Mouse (Mus musculus) spleen, postnatal 0 days (tissue): ENCODE data around the gene Cox7a2. TPM values are rescaled to one million over a fixed set of nuclear protein-coding genes. Genes with fewer than 3 reads are reported as not detected.

Experiments
- polyA plus RNA-seq: library from polyadenylated mRNA; unstranded; fragments of >200 nt; fragmentation: Nextera tagmentation; extraction: Ambion mirVana; gene quantifications from 2 replicates; pipeline ENCODE4 v1.2.1, GENCODE M21; 2015

Cox7a2 gene
- polyA plus RNA-seq: 523 and 588 TPM in 2 replicates

GRCm38 (mm10) chr9:79759385-79760005, at the start of gene Cox7a2:
Gene Cox7a2, minus strand, starts transcription at chr9:79759878.

GRCm38 (mm10) chr9:79792841-79793835, 33.5 kb upstream of the Cox7a2 start, which contains the start of gene Tmem30a:
Gene Tmem30a, minus strand, starts transcription at chr9:79793507.

GRCm38 (mm10) chr9:79718481-79719370, 41.0 kb downstream of the Cox7a2 start, which contains the start of gene Col12a1:
Gene Col12a1, minus strand, starts transcription at chr9:79718831.

Other genes starting within 250 kb of the Cox7a2 start
- 12.8 and 13.1 TPM in 2 replicates for gene Col12a1, start 41.0 kb downstream of the Cox7a2 start, polyA plus RNA-seq
- gene Tmem30a, start 33.6 kb upstream of the Cox7a2 start, polyA plus RNA-seq: 33.1 and 37.9 TPM in 2 replicates